Mouse (Mus musculus) gastrocnemius, postnatal 14 days (tissue): Measurements from ENCODE around the gene Rhoq. TPM values are rescaled to one million over a fixed set of nuclear protein-coding genes. Genes with fewer than 3 reads are reported as not detected.
A peak's percentile ranks its signal among the peaks of the same experiment; 100 is the strongest.

Source experiments
- DNase-seq: peaks from one replicate; pipeline ENCODE4 v3.0.0; 2021; ENCODE audit warnings: mixed read lengths
- intact Hi-C: fragments of 180-260 bp; cut with DNase I; formaldehyde crosslinking; loops from one replicate; pipeline ENCODE4 v1.15.1; 2025; ENCODE audit warnings: low total_unique reads
- total RNA-seq, 2 experiments: library from RNA; stranded (reverse); gene quantifications; 2 replicates each; pipeline ENCODE4 v1.2.3; 2021

Rhoq gene
- total RNA-seq, 2 experiments from 2014 or later: 164 to 165 TPM

- intact Hi-C loops: no loop called here
- peak; percentile 68 for DNase-seq
Measured at GRCm38 (mm10) chr17:86982497-86982896, 19.6 kb downstream of the Rhoq start.

DNA sequence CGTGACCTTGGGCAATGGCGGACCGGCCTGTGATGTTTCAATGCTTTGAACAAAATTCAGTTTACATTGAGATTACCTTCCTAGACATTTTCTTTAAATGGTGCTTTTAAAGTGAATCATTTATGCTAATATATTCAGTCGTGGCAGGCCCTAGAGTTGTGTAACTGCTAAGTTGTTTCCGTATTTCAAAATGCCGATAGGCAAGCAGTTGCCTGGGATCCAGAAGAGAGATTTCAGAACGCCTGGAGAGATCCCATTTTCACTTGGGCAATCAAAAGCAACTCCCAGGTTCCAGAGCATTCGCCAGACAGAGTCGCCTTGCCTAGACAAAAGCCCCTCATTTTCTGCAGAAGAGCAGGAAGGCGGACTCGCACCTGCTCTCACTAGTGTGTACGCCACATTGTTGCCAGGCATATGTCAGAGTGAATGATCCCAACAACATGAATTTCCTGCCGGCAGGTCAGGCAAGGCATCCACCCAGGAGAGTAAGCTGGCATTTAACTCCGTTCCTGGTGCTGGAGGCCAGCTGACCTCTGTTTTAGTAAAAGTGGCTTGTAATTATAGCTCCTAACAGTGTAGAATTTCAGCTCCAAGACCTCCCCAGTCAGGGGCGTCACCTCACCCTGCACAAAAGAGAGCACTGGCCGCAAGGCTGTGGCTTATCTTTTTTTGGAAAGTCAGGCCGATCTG, 23.7 kb downstream of the Rhoq start:
- DNase-seq: no peak
- intact Hi-C loops: no loop called here

- intact Hi-C loops: no loop called here
Measured at GRCm38 (mm10) chr17:86988161-86988560, 25.3 kb downstream of the Rhoq start.

GRCm38 (mm10) chr17:86988601-86989184, 25.8 kb downstream of the Rhoq start:
- intact Hi-C loops: no loop called here
- peak; percentile 69 for DNase-seq

More at GRCm38 (mm10) chr17:86988161-86988560, 25.3 kb downstream of the Rhoq start:
- no peak for DNase-seq

DNA sequence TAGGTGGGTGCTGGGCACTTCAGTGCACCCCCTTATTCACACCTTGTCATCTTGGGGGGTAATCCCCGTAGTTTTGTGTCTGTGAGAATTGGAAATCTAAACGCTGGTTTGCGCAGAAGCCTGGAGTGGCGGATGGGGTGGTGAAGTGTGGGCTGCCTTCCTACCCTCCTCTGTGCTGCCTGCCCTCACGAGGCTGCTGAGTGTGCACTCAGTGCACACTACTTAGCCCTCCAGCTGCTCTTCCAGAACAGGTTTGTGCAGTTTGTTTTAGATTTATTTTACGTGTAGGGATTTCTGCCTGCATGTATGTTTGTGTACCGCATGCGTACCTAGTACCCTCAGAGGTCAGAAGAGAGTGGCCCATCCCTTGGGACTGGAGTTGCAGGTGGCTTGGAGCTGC, 28.4 kb downstream of the Rhoq start:
- intact Hi-C loops: no loop called here
- no peak for DNase-seq

DNA sequence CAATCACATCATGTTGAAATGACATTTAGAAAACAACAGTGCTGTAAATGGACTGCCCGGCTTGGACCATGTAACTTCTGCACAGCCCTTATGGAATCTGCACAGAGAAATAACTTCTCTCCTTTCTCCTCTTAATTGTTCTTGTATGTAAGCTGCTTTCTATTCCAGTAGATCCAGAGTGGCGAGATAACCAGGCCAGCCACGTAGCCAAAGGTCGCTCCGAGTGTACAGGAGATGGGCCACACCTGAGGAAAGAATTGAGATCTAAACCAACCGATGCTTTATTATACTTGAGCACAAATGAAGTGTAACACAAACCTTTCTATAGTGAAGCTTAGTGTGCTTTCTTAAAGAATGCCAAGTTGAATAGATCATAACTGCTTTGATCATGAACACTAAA, 34.4 kb downstream of the Rhoq start:
- intact Hi-C loops: no loop called here
- no peak for DNase-seq

GRCm38 (mm10) chr17:87008950-87009349, 46.1 kb downstream of the Rhoq start:
- intact Hi-C loops: no loop called here
- no peak for DNase-seq

DNA sequence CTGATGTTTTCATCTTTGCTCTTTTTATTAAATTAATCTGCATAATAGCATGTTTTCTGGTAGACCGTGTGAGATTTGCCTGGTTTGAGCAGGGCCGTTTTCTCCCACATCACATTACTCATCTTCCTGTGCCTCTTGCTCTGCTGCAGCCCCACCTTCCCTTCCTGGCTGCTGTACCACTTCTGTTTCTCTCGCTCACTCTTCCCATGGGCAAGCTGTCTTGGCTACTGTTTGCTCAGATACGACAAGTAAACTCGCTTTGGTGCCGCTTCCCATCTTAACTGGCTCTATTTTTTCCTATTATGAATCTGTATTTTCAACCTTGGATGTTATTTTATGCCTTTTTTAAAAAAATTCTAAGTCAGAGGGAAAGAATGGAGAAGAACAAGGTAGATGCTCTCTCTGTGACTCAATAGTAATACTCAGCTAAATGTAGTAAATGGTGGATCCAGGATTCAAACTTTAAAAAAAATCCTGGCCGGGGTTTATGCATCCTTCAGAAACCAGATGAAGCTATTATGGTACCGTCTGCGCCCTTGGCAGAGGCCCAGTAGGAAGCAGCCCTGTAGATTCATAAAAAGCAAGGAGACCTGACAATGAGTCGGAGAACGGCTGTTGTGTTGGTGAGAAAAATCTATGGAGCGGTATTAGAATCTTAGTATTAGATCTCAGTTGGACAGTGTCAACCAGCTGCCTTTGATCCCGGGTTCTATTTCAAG, 48.6 kb downstream of the Rhoq start:
- intact Hi-C loops: no loop called here
- DNase-seq: no peak

DNA sequence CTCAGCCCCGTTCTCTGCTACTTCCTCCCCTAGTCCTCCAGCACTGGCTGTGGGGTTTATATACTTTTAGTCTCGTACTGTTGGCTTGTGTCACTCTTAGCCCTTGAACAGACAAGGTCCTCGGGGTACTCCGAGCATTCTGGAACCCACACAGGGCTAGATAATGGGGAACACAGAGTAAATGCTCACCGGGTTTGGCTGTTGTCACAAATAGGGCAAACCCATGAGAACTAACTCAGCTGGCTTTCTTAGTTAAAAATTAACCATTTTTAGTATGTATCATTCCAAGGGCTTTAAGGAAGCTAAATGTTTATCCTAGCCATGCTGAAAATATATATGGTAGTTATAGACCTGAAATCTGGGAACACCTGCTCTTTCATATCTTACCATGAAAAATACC, 56.8 kb downstream of the Rhoq start:
- DNase-seq: no peak
- intact Hi-C loops: no loop called here

DNA sequence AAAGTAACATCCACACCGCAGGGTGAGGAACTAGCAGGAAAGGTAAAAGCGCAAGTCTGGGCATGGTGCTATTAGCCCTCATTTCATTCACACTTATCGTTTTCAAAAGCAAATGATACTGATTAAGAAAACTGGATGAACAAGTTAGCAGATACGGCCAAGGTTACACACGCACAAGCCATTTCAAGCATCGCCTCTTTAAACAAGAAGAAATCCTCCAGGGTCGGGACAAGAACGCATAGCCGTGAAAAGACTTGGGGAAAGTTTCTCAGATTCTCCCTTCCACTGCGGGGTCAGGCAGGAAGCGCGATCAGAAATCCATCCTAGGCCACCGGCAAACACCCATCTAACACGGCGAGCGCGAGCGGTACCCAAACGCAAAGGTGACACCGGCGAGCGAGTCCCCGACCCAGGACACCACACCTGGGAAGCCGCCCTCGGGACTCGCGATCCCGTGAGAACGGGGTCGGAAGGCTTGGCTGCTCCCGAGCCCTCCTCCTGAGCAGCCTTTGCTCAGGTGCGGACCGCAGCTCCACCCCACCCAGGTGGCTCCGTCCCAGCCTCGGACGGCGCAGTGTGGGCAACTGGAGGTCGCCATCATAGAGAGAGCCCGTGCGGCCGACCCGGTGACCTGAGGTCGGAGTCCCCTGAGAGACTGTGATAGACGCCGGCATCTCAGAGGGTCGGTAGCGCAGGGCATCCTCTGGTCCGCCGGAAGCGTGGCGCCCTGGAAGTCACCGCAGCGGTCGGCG, 61.8 kb downstream of the Rhoq start:
- DNase-seq: no peak
- intact Hi-C loops: no loop called here

DNA sequence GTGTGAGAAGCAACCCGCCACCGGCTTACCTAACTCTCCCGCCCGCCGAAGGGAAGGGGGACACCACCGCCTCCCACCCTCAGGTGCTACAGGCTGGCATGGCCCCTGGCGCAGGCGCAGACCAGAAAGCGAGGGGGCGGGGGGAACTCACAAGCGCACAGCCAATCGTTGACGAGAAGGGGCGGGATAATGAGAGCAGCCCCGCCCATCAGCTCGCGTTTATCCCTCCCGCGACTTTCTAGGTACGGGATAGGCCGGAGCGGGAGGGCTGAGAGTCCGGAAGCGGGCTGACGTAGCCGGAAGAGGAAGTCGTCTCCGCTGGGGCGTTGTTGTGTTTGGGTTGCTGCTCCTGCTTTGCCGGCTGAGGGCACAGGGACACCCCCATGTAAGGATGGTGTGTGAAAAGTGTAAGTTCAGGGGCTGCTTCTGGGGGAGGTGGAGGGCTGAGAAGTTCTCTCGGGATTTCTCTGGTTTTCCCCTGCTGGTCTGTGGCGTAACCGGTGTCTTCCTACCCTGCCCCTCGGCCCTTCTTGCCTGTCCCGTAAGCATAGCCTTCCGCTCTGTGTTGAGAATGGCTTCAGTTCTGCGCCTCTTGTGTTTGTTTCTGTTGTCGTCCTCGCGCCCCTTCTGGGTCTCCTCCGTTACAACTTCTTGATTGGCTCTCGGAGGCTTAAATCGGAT, 62.5 kb downstream of the Rhoq start, which contains the start of the genes Pigf and Cript:
TSS of gene Pigf (minus strand) at position 138 of the 681 bp plus-strand sequence.
TSS of gene Cript (plus strand) at position 282 of the 681 bp plus-strand sequence.
- peak; percentile 97 for DNase-seq
- intact Hi-C loops: no loop called here

DNA sequence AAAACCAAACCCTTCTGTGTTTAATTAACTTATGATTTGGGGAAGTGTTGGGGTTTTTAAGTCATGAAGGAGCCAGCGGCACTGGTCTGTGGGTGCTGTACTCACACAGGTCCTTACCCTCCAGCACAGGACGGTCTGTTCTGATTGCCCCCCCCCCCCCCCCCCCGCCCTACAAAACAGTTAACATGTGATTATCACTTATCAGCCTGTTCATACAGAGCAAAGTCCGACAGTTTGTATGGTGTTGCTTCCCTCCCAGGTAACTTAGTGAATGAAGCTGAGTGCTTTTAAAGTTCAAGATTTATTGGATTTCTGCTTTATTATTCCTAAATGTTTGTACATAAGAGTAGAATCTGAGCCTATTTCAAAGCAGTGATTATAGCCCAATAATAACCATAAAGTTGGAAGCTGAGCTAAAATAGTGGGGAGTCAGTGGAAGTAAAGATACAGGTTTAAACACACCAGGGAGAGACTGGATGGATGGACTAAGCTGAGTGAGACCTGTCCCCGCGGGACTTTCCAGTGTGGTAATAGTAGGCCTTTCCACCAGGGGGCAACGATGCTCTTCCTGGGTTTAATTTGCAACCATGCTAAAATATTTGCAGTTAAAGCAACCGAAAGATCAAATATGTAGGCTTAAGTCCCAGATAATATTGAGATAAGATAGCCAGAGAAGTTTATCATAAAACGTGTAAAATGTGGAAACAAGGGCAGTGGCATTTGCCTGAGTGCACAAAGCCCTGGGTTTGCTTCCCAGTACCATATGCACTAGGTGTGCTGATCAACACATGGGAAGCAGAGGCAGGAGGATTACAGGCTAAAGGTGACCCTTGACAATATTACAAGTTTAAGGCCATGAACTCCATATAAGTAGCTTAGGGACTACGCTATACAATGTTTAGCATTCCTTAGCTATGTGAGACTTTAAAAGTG, 73.5 kb downstream of the Rhoq start:
- no peak for DNase-seq
- intact Hi-C loops: loop anchor here (5.0 kb wide), 1 partner anchor 216 kb away; no protein-coding TSS in a partner anchor

DNA sequence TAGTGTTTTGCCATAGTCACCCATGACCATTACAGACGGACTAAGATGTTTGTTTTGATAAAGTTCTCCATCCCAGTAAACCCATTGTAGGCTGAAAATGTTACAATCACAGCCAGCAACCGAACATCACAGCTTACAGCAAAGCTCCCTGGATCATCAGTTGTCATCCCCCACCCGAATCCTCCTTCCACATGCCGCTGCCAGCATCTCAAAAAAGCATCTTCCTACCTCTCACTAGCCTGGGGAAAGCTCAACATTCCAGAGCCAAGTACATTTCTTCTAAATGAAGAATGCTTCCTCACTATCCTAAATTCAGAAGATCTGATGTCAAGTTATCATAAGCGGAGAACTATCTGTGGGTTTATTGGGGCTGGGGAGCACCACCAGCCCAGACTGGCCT, 75.6 kb downstream of the Rhoq start:
- intact Hi-C loops: loop anchor here (5.0 kb wide), 1 partner anchor 214 kb away; no protein-coding TSS in a partner anchor
- no peak for DNase-seq

- intact Hi-C loops: loop anchor here (5.0 to 10.0 kb wide), 3 partner anchors 63 to 557 kb away; partner anchors contain the start of genes Socs5 and Tmem247
- DNase-seq: no peak
Measured at GRCm38 (mm10) chr17:87041739-87042138, 78.9 kb downstream of the Rhoq start.

DNA sequence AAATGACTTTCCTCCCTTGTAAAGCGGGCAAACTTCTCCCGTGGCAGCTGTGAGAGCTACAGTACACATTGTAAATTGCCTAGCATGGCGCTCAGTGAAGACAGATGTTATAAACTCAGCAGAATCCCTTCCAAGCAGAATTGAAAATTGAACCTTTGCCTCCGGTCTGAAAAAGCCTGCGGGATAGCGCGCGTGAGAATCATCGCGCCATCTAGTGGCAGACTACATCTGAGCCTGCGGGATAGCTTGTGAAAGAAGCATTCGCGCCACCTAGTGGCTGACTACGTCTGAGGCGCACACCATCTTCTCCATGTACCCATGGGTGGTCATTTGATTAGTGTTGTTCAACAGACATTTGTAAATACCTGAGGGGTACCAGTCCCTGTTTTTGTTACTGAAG, 81.5 kb downstream of the Rhoq start:
- intact Hi-C loops: loop anchor here (5.0 to 10.0 kb wide), 3 partner anchors 60 to 560 kb away; partner anchors contain the start of genes Socs5 and Tmem247
- DNase-seq: peak; percentile 89

- intact Hi-C loops: loop anchor here (5.0 to 10.0 kb wide), 4 partner anchors 60 to 560 kb away; partner anchors contain the start of genes Socs5 and Tmem247
- no peak for DNase-seq
Measured at GRCm38 (mm10) chr17:87044796-87045195, 81.9 kb downstream of the Rhoq start.
